Mouse (Mus musculus) bone marrow macrophage, adult 2 months (primary cell): ENCODE results near the gene Arl13b. TPM values are rescaled to one million over a fixed set of nuclear protein-coding genes. Genes with fewer than 3 reads are reported as not detected.

Experiments
- H3K27ac ChIP-seq: 2 replicates; pipeline ENCODE4 v1.5.1; 2012; ENCODE audit warnings: low read depth, low read length; ENCODE audit not compliant: insufficient read depth
- H3K4me1 ChIP-seq: 2 replicates; pipeline ENCODE4 v1.6.1; 2012; ENCODE audit warnings: low read length; ENCODE audit not compliant: control insufficient read depth, insufficient read depth
- H3K4me3 ChIP-seq: 2 replicates; pipeline ENCODE4 v1.5.1; 2012; ENCODE audit warnings: mild to moderate bottlenecking, low read length, moderate library complexity; ENCODE audit not compliant: insufficient read depth
- CTCF ChIP-seq: IDR thresholded peaks from 2 replicates; pipeline ENCODE4 v1.5.1; 2012; ENCODE audit warnings: low read depth, mild to moderate bottlenecking, low read length, moderate library complexity
- POLR2A ChIP-seq: IDR thresholded peaks from 2 replicates; pipeline ENCODE4 v1.6.1; 2012; ENCODE audit warnings: mild to moderate bottlenecking, low read depth, low read length, borderline replicate concordance
- polyA plus RNA-seq: library from polyadenylated mRNA; stranded (reverse); fragments of >200 nt; gene quantifications from 2 replicates; pipeline ENCODE4 v1.2.4, GENCODE M21; 2012; ENCODE audit not compliant: missing spikeins, insufficient read depth, insufficient read length

Gene Arl13b
- polyA plus RNA-seq, 1 experiment = 12.1 TPM

DNA sequence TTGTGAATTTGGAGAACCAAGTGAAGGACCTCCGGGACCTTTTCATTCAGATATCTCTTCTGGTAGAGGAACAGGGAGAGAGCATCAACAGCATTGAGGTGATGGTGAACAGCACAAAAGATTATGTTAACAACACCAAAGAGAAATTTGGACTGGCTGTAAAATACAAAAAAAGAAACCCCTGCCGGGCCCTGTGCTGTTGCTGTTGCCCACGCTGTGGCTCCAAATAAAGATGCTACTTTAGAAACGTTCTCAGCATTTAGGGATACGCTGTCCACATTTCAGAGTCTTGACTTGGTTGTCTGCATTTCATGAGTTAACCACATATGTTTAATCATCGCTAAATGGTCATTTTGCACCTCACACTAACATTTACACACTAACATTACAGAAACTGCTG lies 24.4 kb downstream of the Arl13b start:
- peaks cover 5% of the 10 kb centered on the region for H3K4me1 ChIP-seq
- H3K4me3 ChIP-seq = no peak overlapping the region
- TF ChIP-seq POLR2A (no peak), CTCF (no peak)
- H3K27ac ChIP-seq = no peak overlapping the region

DNA sequence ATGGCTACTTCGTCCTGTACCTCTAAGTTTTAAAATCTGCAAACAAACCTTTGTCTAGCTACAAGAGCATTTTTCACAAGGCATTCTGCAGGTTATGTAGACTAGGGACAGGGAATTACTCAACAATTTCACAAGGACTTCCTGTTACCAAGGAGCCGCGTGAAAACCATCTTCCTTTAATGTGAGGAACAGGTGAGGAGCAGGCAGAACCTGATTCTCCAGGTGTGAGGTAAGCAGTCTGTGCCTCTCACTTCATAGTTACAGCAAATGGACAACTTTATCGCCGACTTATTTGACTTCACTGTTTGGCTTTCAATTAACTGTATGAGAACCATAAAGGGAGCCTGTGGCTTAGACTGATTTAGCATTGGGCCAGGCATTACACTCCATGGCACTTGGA lies 32.3 kb downstream of the Arl13b start, which contains the start of gene Stx19:
Stx19 (plus strand) TSS at position 186 of the 400 bp plus-strand sequence.
- TF ChIP-seq POLR2A = no peak
- no peak for TF ChIP-seq CTCF
- Histone ChIP-seq H3K27ac (no peak within 1 kb of the TSS), H3K4me3 (no peak within 1 kb of the TSS), H3K4me1 (no peaks in the 10 kb centered on the region)

DNA sequence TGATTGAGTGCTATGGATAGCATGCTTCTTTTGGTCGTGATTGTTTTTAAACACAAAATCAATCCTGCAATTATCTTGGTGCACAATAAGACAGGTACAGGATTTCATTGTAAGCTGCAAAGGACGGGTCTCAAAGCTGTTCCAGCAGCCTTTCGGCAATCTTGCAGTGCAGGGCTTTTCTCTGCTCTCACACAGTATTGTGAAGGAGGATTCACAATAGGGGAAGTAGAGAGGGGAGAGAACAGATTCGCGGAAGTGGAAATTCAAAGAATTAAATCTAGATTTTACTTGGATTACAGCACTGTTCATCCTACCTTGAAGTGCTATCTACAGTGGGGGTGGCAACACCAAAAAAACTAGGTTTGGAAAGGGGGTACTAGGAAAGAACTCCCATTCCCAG lies 33.0 kb downstream of the Arl13b start:
- no peak for TF ChIP-seq POLR2A
- no peak for TF ChIP-seq CTCF
- Histone ChIP-seq H3K4me1 (no peaks in the 10 kb centered on the region), H3K27ac (no peak overlapping the region), H3K4me3 (no peak overlapping the region)

DNA sequence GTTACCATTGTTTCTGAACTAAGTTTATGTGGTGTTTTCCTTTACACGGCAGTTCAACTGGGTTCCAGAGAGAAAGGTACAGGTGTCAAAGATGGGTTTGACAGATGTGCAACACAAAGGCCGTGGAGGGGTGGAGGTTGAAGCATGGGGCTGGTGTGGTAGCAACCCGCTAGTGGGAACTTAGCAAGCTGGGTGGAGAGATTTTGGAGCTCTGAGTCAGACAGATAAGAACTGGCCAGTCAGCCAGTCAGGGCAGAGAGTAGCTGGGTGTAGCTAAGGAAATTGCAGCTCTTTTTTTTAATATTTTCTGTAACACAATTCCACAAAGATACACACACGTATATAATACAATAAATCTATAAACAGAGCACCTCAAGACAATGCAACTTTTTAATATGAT lies 36.0 kb downstream of the Arl13b start:
- no peak for TF ChIP-seq CTCF
- TF ChIP-seq POLR2A = no peak
- H3K4me3 ChIP-seq = no peak overlapping the region
- no peak overlapping the region for H3K27ac ChIP-seq
- peaks cover 4% of the 10 kb centered on the region for H3K4me1 ChIP-seq

DNA sequence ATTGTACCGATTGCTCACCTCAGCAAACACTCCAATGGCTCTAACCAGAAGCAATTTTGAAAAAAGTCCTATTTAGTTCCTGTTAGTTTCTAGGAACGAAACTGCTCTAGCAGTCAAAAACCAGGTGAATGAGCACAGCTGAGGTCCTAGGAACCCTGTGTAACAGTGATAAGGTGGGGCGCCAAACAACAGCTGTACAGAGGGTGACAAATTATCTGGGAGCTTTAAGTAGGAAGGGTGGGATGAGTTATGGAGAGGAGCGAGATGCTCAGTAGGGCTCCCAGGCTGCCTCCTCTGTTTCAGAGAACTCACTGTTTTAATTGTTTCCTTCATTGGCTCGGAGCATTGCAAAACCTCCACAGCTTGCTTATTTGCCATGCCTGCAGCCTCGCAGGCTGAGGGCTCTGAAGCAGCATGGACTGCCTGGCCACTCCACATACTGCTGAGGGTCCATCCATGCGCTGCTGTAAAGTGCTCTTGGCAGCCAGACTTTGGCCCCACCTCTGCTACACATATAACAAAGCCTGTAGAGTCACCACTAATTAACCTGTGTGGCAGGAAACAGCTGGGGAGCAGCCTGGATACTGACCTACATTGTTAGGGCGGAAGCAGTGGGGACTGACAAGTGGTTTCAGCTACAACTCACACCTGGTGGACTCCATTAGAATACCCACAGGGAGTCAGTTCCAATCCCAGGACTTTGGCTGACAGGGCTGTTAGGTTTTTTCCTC lies 39.4 kb downstream of the Arl13b start:
- peaks cover 9% of the 10 kb centered on the region for H3K4me1 ChIP-seq
- H3K4me3 ChIP-seq = no peak overlapping the region
- no peak overlapping the region for H3K27ac ChIP-seq
- TF ChIP-seq POLR2A (no peak), CTCF (no peak)

DNA sequence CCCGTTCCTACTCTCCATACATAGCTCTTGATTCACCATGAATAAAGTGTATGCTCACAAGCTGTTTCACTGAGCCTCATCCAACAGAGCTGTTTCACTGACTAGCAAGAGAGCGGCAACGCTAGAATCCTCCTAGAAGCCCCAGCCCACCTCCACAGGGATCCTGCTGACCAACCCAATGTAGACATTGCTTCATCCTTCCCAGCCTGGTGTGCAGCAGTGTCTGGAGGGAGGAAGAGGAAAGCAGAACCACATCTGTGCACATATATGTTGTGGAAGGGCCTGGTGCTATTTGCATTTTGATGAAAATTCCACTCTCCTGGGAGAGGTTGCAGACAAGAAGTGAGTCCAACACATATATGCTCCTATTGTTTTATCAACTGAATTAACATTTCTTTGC lies 42.2 kb downstream of the Arl13b start:
- Histone ChIP-seq H3K27ac (no peak overlapping the region), H3K4me1 (peaks cover 9% of the 10 kb centered on the region), H3K4me3 (no peak overlapping the region)
- TF ChIP-seq CTCF (no peak), POLR2A (no peak)

DNA sequence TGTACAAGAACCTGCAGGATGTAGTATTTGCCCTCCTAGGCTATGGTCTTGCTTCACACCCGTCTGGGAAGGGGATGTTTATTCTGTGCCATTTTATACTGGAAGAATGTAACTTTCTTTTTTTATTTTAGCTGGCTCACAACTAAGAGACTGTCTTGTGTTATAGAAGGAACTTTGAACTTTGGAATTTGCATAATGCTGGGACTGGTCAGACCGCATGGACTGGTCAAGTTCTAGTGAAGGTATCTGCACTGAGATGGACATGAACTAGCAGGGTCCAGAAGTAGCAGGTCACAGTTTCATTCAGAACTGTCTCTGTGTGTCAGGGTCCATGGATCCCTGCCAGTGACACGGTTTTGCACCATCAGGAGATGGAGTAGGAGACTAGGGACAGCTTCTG lies 47.0 kb downstream of the Arl13b start:
- peaks cover 15% of the 10 kb centered on the region for H3K4me1 ChIP-seq
- no peak overlapping the region for H3K4me3 ChIP-seq
- no peak overlapping the region for H3K27ac ChIP-seq
- TF ChIP-seq CTCF (no peak), POLR2A (no peak)

DNA sequence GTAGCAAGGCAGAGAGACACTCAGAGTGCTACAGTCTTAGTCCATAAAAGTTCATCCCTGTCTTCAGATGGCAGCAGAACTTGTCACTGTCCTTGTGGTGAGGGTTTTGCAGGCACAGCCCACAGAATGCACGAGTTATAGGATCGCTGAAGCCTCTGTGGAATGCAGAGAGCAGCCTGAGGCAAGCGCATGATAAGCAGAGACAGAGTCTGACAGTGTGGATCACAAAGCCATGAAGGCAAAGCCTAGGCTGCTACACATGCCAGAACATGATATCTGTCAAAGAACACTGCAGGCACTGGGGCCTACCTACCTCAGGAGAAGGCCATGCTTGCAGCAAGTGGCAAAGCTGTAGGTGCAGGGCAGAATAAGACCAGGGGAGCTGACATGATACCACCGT lies 47.4 kb downstream of the Arl13b start:
- no peak for TF ChIP-seq CTCF
- TF ChIP-seq POLR2A = no peak
- H3K4me3 ChIP-seq = no peak overlapping the region

DNA sequence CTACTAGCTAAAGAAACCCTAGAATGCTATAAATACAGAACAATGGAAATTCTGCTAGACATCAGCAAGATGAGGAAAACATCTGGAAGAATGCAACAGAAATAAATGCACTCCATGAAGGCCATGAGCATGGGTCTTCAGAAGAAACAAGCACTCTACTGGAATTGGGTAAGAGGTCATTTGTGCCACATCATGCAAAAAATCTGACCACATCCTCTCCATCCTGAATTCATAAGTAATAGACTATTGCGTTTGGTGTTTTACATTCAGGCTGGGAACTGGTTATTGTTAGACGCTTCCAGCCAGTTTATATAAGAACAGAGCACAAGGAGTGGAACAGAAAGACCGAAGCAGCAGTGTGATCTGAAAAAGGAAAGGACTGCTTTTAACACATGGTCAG lies 48.0 kb downstream of the Arl13b start:
- Histone ChIP-seq H3K27ac (no peak overlapping the region), H3K4me3 (no peak overlapping the region), H3K4me1 (peaks cover 10% of the 10 kb centered on the region)
- TF ChIP-seq CTCF (no peak), POLR2A (no peak)

More for the DNA sequence above, 47.4 kb downstream of the Arl13b start:
- Histone ChIP-seq H3K27ac (no peak overlapping the region), H3K4me1 (peaks cover 12% of the 10 kb centered on the region)

DNA sequence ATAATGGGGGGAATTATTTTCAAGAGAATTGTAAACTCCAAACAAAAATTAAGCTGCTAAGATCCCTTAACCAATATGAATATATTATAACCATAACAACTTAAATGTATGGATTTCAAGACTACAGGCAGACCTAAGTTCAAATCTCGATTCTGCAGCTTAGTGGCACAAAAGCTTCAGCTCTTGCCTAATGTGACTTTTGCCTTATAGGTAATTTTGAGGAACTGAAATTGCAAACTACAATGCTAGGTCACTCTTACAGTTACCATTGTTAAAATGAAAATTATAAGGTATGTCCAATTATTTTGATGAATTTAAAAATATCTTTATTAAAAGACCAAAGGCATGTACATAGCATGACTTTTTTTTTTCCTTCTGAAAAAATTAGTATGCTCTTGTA lies 50.2 kb downstream of the Arl13b start:
- Histone ChIP-seq H3K4me1 (peaks cover 10% of the 10 kb centered on the region), H3K4me3 (no peak overlapping the region), H3K27ac (no peak overlapping the region)
- no peak for TF ChIP-seq CTCF
- no peak for TF ChIP-seq POLR2A
